Comparison of ENCODE assay signal across 7 mouse cellular contexts in the genomic region with DNA sequence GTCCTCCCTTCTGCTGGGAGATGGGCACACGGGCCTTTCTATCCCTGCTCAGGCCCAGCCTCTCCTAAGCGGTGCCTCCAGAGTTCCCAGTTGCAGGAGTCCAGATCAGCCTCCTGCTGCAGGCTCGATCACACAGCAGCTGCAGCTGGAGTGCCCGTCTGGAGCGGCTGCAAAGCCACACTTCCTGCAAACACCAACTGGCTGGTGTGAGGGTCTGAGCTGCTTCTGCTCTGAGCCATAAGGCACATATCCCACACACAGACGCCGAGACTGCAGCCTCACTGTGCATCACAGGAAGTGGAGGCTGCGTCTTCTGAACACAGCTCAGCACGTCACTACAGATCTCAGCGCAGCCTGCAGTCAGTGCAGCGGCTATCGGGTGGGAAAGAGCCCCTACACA. TPM values are rescaled to one million over a fixed set of nuclear protein-coding genes. Genes with fewer than 3 reads are reported as not detected.
DNase-seq lines count a peak whose midpoint lies in the region; ATAC-seq and TF ChIP-seq lines count a peak whose summit lies in the region.

No protein-coding gene starts in this region.

- TF ChIP-seq CTCF in midbrain, postnatal 0 days (IDR thresholded peaks at IDR 0.05), result no peak

- DNase-seq in midbrain, embryonic 14.5 days, result peak; percentile 15
- DNase-seq in midbrain, postnatal 0 days (ENCODE audit: low spot score), result no peak
- peak; percentile 60 to 78 for DNase-seq in layer of hippocampus, adult 18-20 months (ENCODE audit: low spot score in 2 of 2)
- DNase-seq in thymus, postnatal 14 days, result peak; percentile 76
- no peak for DNase-seq in Muller cell, postnatal 12 days (ENCODE audit: inconsistent ontology term)

- H3K36me3 ChIP-seq in midbrain, embryonic 14.5 days (ENCODE audit: control insufficient read depth, insufficient read depth, low read length), result no peaks in the 10 kb centered on the region
- no peaks in the 10 kb centered on the region for H3K36me3 ChIP-seq in midbrain, postnatal 0 days (ENCODE audit: insufficient read depth, low read length)
- peaks cover 97% of the 10 kb centered on the region for H3K36me3 ChIP-seq in megakaryocyte, embryonic 14.5 days (replicated peaks; ENCODE audit: low read length)

- no peak overlapping the region for H3K4me3 ChIP-seq in midbrain, embryonic 14.5 days (replicated peaks; ENCODE audit: low read depth, low read length)
- no peak overlapping the region for H3K4me3 ChIP-seq in midbrain, postnatal 0 days (ENCODE audit: low read depth, low read length)
- peak overlapping the region; percentile 88 for H3K4me3 ChIP-seq in megakaryocyte, embryonic 14.5 days (replicated peaks)

- no peak for ATAC-seq in midbrain, embryonic 14.5 days (ENCODE audit: low FRiP score, low TSS enrichment)
- ATAC-seq in midbrain, postnatal 0 days (ENCODE audit: low FRiP score), result no peak
- peak; percentile 23 for ATAC-seq in erythroblast, adult 5-6 weeks (replicated peaks; ENCODE audit: low FRiP score, poor library complexity, severe bottlenecking)

- no peaks in the 10 kb centered on the region for H3K9me3 ChIP-seq in midbrain, embryonic 14.5 days (ENCODE audit: control insufficient read depth, low read length)
- no peaks in the 10 kb centered on the region for H3K9me3 ChIP-seq in midbrain, postnatal 0 days (ENCODE audit: low read length)
- H3K9me3 ChIP-seq in megakaryocyte, embryonic 14.5 days, result no peaks in the 10 kb centered on the region

- WGBS in midbrain, embryonic 14.5 days, result 61% methylated on average over 12 of the region's 12 CpGs
- 55% methylated on average over 12 of the region's 12 CpGs for WGBS in midbrain, postnatal 0 days

- no peak overlapping the region for H3K9ac ChIP-seq in midbrain, embryonic 14.5 days (replicated peaks; ENCODE audit: low read length)
- no peak overlapping the region for H3K9ac ChIP-seq in midbrain, postnatal 0 days (replicated peaks; ENCODE audit: low read length, poor library complexity, severe bottlenecking)

- H3K27ac ChIP-seq in midbrain, embryonic 14.5 days (replicated peaks; ENCODE audit: low read depth, low read length), result peak overlapping the region; percentile 63
- H3K27ac ChIP-seq in midbrain, postnatal 0 days (ENCODE audit: low read depth, low read length), result no peak overlapping the region

- H3K4me1 ChIP-seq in midbrain, embryonic 14.5 days (ENCODE audit: control insufficient read depth, insufficient read depth, low read length), result peaks cover 37% of the 10 kb centered on the region
- peaks cover 14% of the 10 kb centered on the region for H3K4me1 ChIP-seq in midbrain, postnatal 0 days (ENCODE audit: insufficient read depth, low read length)
- H3K4me1 ChIP-seq in megakaryocyte, embryonic 14.5 days, result peaks cover 100% of the 10 kb centered on the region

- 0 out of 2 replicates have a peak overlapping the region, but pooled peaks have one; percentile 10 for H3K4me2 ChIP-seq in midbrain, embryonic 14.5 days (ENCODE audit: low read length)
- H3K4me2 ChIP-seq in midbrain, postnatal 0 days (ENCODE audit: low read depth, low read length, poor library complexity, severe bottlenecking), result no peak overlapping the region

- H3K27me3 ChIP-seq in midbrain, embryonic 14.5 days (ENCODE audit: control insufficient read depth, insufficient read depth, low read length), result no peaks in the 10 kb centered on the region
- H3K27me3 ChIP-seq in midbrain, postnatal 0 days (ENCODE audit: insufficient read depth, low read length), result no peaks in the 10 kb centered on the region
- H3K27me3 ChIP-seq in megakaryocyte, embryonic 14.5 days (replicated peaks), result no peaks in the 10 kb centered on the region

RNA-seq across cellular contexts. Expression of a gene that starts 32.1 kb away (rescaled TPM):
- 25.2 and 28.7 TPM in 2 replicates for polyA plus RNA-seq in midbrain, embryonic 14.5 days (2014; fragmentation: Nextera tagmentation; extraction: Ambion mirVana)
- total RNA-seq in midbrain, postnatal 0 days (2014; rRNA removed), result 11.1 and 11.8 TPM in 2 replicates
- polyA plus RNA-seq in midbrain, postnatal 0 days (2015; fragmentation: Nextera tagmentation; extraction: Ambion mirVana), result 13.3 and 15.9 TPM in 2 replicates
- total RNA-seq in erythroblast, adult 5-6 weeks (2015; ENCODE audit: low replicate concordance), result 10.9 and 13.1 TPM in 2 replicates
- total RNA-seq in erythroblast, adult 5-6 weeks (2017; ENCODE audit: low replicate concordance), result 10.9 and 13.8 TPM in 2 replicates
- 10 to 100 TPM; 46.3 to 52.5 TPM for total RNA-seq in layer of hippocampus, adult 18-20 months (2021)
- 54.9 and 189 TPM in 2 replicates for polyA plus RNA-seq in megakaryocyte, embryonic 14.5 days (2012; ENCODE audit: insufficient read depth, low replicate concordance)

RNA-seq across cellular contexts. Expression of a gene that starts 44.3 kb away (rescaled TPM):
- not detected in 2 replicates for polyA plus RNA-seq in midbrain, embryonic 14.5 days (2014; fragmentation: Nextera tagmentation; extraction: Ambion mirVana)
- not detected in 2 replicates for total RNA-seq in midbrain, postnatal 0 days (2014; rRNA removed)
- polyA plus RNA-seq in midbrain, postnatal 0 days (2015; fragmentation: Nextera tagmentation; extraction: Ambion mirVana), result not detected in 2 replicates
- total RNA-seq in erythroblast, adult 5-6 weeks (2015; ENCODE audit: low replicate concordance), result not detected in 2 replicates
- total RNA-seq in erythroblast, adult 5-6 weeks (2017; ENCODE audit: low replicate concordance), result not detected in 2 replicates
- not detected for total RNA-seq in layer of hippocampus, adult 18-20 months (2021)
- 0.25 TPM in 1 of 2 replicates, not detected in the other for polyA plus RNA-seq in megakaryocyte, embryonic 14.5 days (2012; ENCODE audit: insufficient read depth, low replicate concordance)

RNA-seq across cellular contexts. Expression of a gene that starts 55.4 kb away (rescaled TPM):
- 107 and 158 TPM in 2 replicates for polyA plus RNA-seq in midbrain, embryonic 14.5 days (2014; fragmentation: Nextera tagmentation; extraction: Ambion mirVana)
- total RNA-seq in midbrain, postnatal 0 days (2014; rRNA removed), result 14.1 and 23.2 TPM in 2 replicates
- 135 and 138 TPM in 2 replicates for polyA plus RNA-seq in midbrain, postnatal 0 days (2015; fragmentation: Nextera tagmentation; extraction: Ambion mirVana)
- 17.7 and 26.8 TPM in 2 replicates for total RNA-seq in erythroblast, adult 5-6 weeks (2015; ENCODE audit: low replicate concordance)
- 9.1 and 10.2 TPM in 2 replicates for total RNA-seq in erythroblast, adult 5-6 weeks (2017; ENCODE audit: low replicate concordance)
- total RNA-seq in layer of hippocampus, adult 18-20 months (2021), result 10 to 100 TPM; 82.1 to 82.7 TPM
- polyA plus RNA-seq in megakaryocyte, embryonic 14.5 days (2012; ENCODE audit: insufficient read depth, low replicate concordance), result 2.2 TPM in 1 of 2 replicates, not detected in the other

RNA-seq across cellular contexts. Expression of a gene that starts 55.6 kb away (rescaled TPM):
- 5.5 and 6.3 TPM in 2 replicates for polyA plus RNA-seq in midbrain, embryonic 14.5 days (2014; fragmentation: Nextera tagmentation; extraction: Ambion mirVana)
- total RNA-seq in midbrain, postnatal 0 days (2014; rRNA removed), result 12.1 and 14.6 TPM in 2 replicates
- 10.9 and 12.7 TPM in 2 replicates for polyA plus RNA-seq in midbrain, postnatal 0 days (2015; fragmentation: Nextera tagmentation; extraction: Ambion mirVana)
- 8.6 and 23.2 TPM in 2 replicates for total RNA-seq in erythroblast, adult 5-6 weeks (2015; ENCODE audit: low replicate concordance)
- 8.6 and 15.5 TPM in 2 replicates for total RNA-seq in erythroblast, adult 5-6 weeks (2017; ENCODE audit: low replicate concordance)
- total RNA-seq in layer of hippocampus, adult 18-20 months (2021), result 10 to 100 TPM; 10.2 to 10.9 TPM
- 12.6 and 15.3 TPM in 2 replicates for polyA plus RNA-seq in megakaryocyte, embryonic 14.5 days (2012; ENCODE audit: insufficient read depth, low replicate concordance)

Comparison
In these comparisons a context has a peak if more than half of its experiments do, and no peak if none do; other contexts are left out.
1. DNase-seq: peak in midbrain, embryonic 14.5 days (single experiment), layer of hippocampus, adult 18-20 months (2 of 2) and thymus, postnatal 14 days (single experiment); none in midbrain, postnatal 0 days (single experiment) and Muller cell, postnatal 12 days (single experiment).